In the genomic region with DNA sequence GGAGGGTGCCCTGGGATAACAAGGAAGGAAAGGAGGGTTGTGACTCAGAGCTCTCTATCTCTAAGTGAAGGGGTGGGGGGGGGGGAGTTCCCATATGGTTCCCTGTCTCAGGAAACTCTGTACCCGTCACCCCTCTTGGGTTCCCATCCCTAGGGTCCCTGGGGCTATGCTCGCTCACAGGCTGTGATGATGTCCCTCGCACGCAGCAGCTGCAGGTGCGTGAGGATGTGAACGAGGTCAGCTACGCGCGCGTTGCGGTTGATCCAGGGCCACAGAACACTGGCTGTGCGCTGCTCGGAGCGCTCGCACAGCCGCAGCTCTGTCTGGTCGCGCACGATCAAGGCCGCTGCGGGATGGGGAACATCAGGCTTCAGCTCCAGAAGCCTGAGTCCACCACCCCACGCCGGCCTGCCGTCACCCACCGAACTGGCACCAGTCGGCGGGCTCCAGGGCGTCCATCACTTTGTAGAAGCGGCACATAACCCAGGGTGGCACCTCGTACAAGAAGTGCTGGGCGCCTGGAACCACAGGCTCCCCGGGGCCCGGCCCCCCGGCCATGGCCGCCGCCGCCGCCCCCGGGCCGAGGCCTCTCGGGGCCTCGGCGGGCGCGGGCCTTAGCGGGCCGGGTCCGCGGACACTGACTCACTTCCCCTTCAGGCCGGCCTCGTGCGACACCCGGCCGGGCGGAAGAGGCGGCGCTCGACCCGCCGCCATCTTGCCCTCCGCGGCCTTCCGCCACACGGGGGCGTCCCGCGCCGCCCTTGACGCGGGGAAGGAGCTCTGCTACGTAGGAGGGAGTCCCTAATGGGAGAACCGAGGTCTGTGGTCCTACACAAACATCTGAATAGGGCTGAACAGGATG, we compare ENCODE assay signal across 8 mouse cellular contexts. TPM values are rescaled to one million over a fixed set of nuclear protein-coding genes. Genes with fewer than 3 reads are reported as not detected.
A peak's percentile ranks its signal among the peaks of the same experiment; 100 is the strongest.
DNase-seq lines count a peak whose midpoint lies in the region; ATAC-seq lines count a peak whose summit lies in the region.

Gene Irak1 (minus strand): TSS at position 731 of the 862 bp plus-strand sequence.

- peaks cover 37% of the 10 kb centered on the region for H3K36me3 ChIP-seq in hindbrain, embryonic 10.5 days
- no peaks in the 10 kb centered on the region for H3K36me3 ChIP-seq in lung, embryonic 16.5 days (ENCODE audit: control insufficient read depth, insufficient read depth, low read length)

- ATAC-seq in lung, embryonic 16.5 days (ENCODE audit: low read depth): peak; percentile 94

- 18% methylated on average over 64 of the region's 72 CpGs for WGBS in hindbrain, embryonic 10.5 days
- 21% methylated on average over 50 of the region's 72 CpGs for WGBS in lung, embryonic 16.5 days

- H3K27me3 ChIP-seq in hindbrain, embryonic 10.5 days (ENCODE audit: insufficient read depth, poor library complexity, severe bottlenecking): peaks cover 8% of the 10 kb centered on the region; the same call in 1 of the 2 replicates
- H3K27me3 ChIP-seq in lung, embryonic 16.5 days (ENCODE audit: control insufficient read depth, insufficient read depth, low read depth, low read length): no peaks in the 10 kb centered on the region

- H3K4me1 ChIP-seq in hindbrain, embryonic 10.5 days (replicated peaks): peaks cover 14% of the 10 kb centered on the region; the same call in 1 of the 2 replicates
- peaks cover 4% of the 10 kb centered on the region; the same call in 1 of the 2 replicates for H3K4me1 ChIP-seq in lung, embryonic 16.5 days (replicated peaks; ENCODE audit: control insufficient read depth, insufficient read depth, low read length)

- H3K4me2 ChIP-seq in lung, embryonic 16.5 days (ENCODE audit: low read depth, low read length): peak within 1 kb of the TSS; percentile 65

- peak within 1 kb of the TSS; percentile 94 for H3K27ac ChIP-seq in hindbrain, embryonic 10.5 days
- peak within 1 kb of the TSS; percentile 69 for H3K27ac ChIP-seq in lung, embryonic 16.5 days (ENCODE audit: low read length)

- H3K9me3 ChIP-seq in hindbrain, embryonic 10.5 days: no peaks in the 10 kb centered on the region
- H3K9me3 ChIP-seq in lung, embryonic 16.5 days (ENCODE audit: control insufficient read depth, low read length): no peaks in the 10 kb centered on the region

- peak within 1 kb of the TSS; percentile 83 for H3K9ac ChIP-seq in lung, embryonic 16.5 days (ENCODE audit: low read length)

- peak within 1 kb of the TSS; percentile 64 for H3K4me3 ChIP-seq in hindbrain, embryonic 10.5 days
- peak within 1 kb of the TSS; percentile 66 for H3K4me3 ChIP-seq in lung, embryonic 16.5 days (ENCODE audit: low read length)

- peak; percentile 88 for DNase-seq in Muller cell, postnatal 12 days (ENCODE audit: inconsistent ontology term)
- peak; percentile 74 for DNase-seq in cerebellum, adult 9-10 months
- peak; percentile 13 to 67 for DNase-seq in frontal cortex, adult 2 months (ENCODE audit: extremely low spot score in 1 of 2, low spot score in 1 of 2)
- peak; percentile 73 for DNase-seq in hindbrain, embryonic 10.5 days (ENCODE audit: low spot score)
- DNase-seq in layer of hippocampus, adult 9-10 months (ENCODE audit: low spot score): peak; percentile 13
- peak; percentile 60 for DNase-seq in ovary, adult 18-20 months (ENCODE audit: low spot score)
- DNase-seq in thymus, postnatal 0 days (ENCODE audit: low spot score): peak; percentile 73

RNA-seq across cellular contexts. Expression of gene Irak1, which starts in this region (rescaled TPM):
- 91.0 and 101 TPM in 2 replicates for polyA plus RNA-seq in frontal cortex, adult 2 months (2012; rRNA removed)
- polyA plus RNA-seq in hindbrain, embryonic 10.5 days (2016; fragmentation: Nextera tagmentation; extraction: Ambion mirVana): 53.3 and 60.6 TPM in 2 replicates
- 57.7 and 61.6 TPM in 2 replicates for polyA plus RNA-seq in lung, embryonic 16.5 days (2015; fragmentation: Nextera tagmentation; extraction: Ambion mirVana)
- polyA plus RNA-seq in thymus, postnatal 0 days (2015; fragmentation: Nextera tagmentation; extraction: Ambion mirVana): 33.4 and 36.2 TPM in 2 replicates

Comparison
In these comparisons a context has a peak if more than half of its experiments do, and no peak if none do; other contexts are left out.
1. Peak in every context shown above with its lines: DNase-seq, ATAC-seq, H3K4me3 ChIP-seq and H3K27ac ChIP-seq.
2. DNase-seq: peak in every context shown above with its lines; median percentile 88 in Muller cell, postnatal 12 days; 74 in cerebellum, adult 9-10 months; 73 in hindbrain, embryonic 10.5 days; 73 in thymus, postnatal 0 days; 60 in ovary, adult 18-20 months; 40 in frontal cortex, adult 2 months; 13 in layer of hippocampus, adult 9-10 months.